Mouse (Mus musculus) kidney, embryonic 14.5 days (tissue): ENCODE measurements around the gene Zmiz1. TPM values are rescaled to one million over a fixed set of nuclear protein-coding genes. Genes with fewer than 3 reads are reported as not detected.

Experiments
- ATAC-seq: fragments of 200-750 bp; cut with Nextera tagmentation; 2 replicates; pipeline ENCODE4 v1.8.0; 2017; ENCODE audit warnings: moderate number of reproducible peaks, mild to moderate bottlenecking, moderate TSS enrichment, moderate library complexity; ENCODE audit not compliant: low FRiP score, low TSS enrichment
- H3K27ac ChIP-seq: fragments of 300-500 bp; sonication (generic); 2 replicates; pipeline ENCODE4 v1.5.1; 2014; ENCODE audit warnings: low read depth, mild to moderate bottlenecking, low read length, moderate library complexity, mixed read lengths
- H3K27me3 ChIP-seq: fragments of 300-500 bp; sonication (generic); 2 replicates; pipeline ENCODE4 v1.6.1; 2014; ENCODE audit warnings: mild to moderate bottlenecking, low read length; ENCODE audit not compliant: control insufficient read depth, insufficient read depth
- H3K36me3 ChIP-seq: fragments of 300-500 bp; sonication (generic); 2 replicates; pipeline ENCODE4 v1.6.1; 2014; ENCODE audit warnings: low read length, mixed read lengths; ENCODE audit not compliant: control insufficient read depth, insufficient read depth
- H3K4me1 ChIP-seq: fragments of 300-500 bp; sonication (generic); 2 replicates; pipeline ENCODE4 v1.6.1; 2014; ENCODE audit warnings: low read length, mixed read lengths; ENCODE audit not compliant: control insufficient read depth, insufficient read depth
- H3K4me2 ChIP-seq: fragments of 300-500 bp; sonication (generic); replicated peaks from 2 replicates; pipeline ENCODE4 v1.6.1; 2014; ENCODE audit warnings: low read depth, mild to moderate bottlenecking, low read length
- H3K4me3 ChIP-seq: fragments of 300-500 bp; sonication (generic); 2 replicates; pipeline ENCODE4 v1.5.1; 2014; ENCODE audit warnings: mild to moderate bottlenecking, low read length
- H3K9ac ChIP-seq: fragments of 300-500 bp; sonication (generic); 2 replicates; pipeline ENCODE4 v1.6.1; 2014; ENCODE audit warnings: low read depth, mild to moderate bottlenecking, low read length, moderate library complexity
- H3K9me3 ChIP-seq: fragments of 300-500 bp; sonication (generic); 2 replicates; pipeline ENCODE4 v1.6.1; 2016; ENCODE audit warnings: low read length; ENCODE audit not compliant: control insufficient read depth
- WGBS: fragments of 180-500 bp; shearing (Covaris S2); extraction: QIAGEN DNeasy Blood & Tissue Kit; methylation state at CpG from one replicate; pipeline ENCODE4 v1.1.7; 2014; 5-methylcytosine and 5-hydroxymethylcytosine counted together
- polyA plus RNA-seq: library from polyadenylated mRNA; unstranded; fragments of >200 nt; fragmentation: Nextera tagmentation; extraction: Ambion mirVana; gene quantifications from 2 replicates; pipeline ENCODE4 v1.2.1, GENCODE M21; 2014

Gene Zmiz1
- polyA plus RNA-seq, 1 experiment from 2014 or later = 57.3 TPM

DNA sequence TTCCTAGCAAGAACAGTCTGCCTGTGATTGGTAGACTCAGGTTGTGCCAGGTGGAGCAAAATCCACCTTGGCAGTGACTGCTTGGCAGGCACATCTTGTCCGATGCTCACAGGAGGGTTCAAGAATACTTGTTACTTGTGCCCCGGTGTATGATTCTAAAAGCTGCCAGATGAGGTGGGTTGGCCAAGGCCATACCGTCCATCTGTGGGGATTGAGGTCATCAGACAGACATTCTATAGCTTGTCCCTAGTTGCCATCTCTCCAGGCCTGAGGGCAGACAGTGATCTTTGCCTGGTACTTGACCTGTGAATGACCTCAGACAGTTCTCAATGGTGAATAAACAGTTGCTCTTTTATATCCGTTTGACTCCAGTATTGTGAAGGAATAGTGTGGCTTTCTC, 161.8 kb downstream of the Zmiz1 start:
- Histone ChIP-seq H3K27me3 (no peaks in the 10 kb centered on the region), H3K9ac (no peak overlapping the region), H3K4me1 (peaks cover 39% of the 10 kb centered on the region), H3K4me3 (no peak overlapping the region), H3K9me3 (no peaks in the 10 kb centered on the region), H3K4me2 (no peak overlapping the region), H3K27ac (no peak overlapping the region), H3K36me3 (peaks cover 18% of the 10 kb centered on the region; the same call in 1 of the 2 replicates)
- 56% methylated on average over 4 of the region's 4 CpGs for WGBS
- no peak for ATAC-seq

- peaks cover 21% of the 10 kb centered on the region; the same call in 1 of the 2 replicates for H3K36me3 ChIP-seq
These were observed 164.7 kb downstream of the Zmiz1 start for GRCm38 (mm10) chr14:25623698-25624097.

GRCm38 (mm10) chr14:25624659-25625058, 165.7 kb downstream of the Zmiz1 start:
- Histone ChIP-seq H3K27me3 (no peaks in the 10 kb centered on the region), H3K9ac (no peak overlapping the region), H3K4me3 (no peak overlapping the region), H3K4me2 (no peak overlapping the region), H3K9me3 (no peaks in the 10 kb centered on the region), H3K4me1 (peaks cover 33% of the 10 kb centered on the region), H3K27ac (peak overlapping the region; percentile 76; the same call in 1 of the 2 replicates), H3K36me3 (peaks cover 14% of the 10 kb centered on the region; the same call in 1 of the 2 replicates)
- ATAC-seq = no peak
- 77% methylated on average over 6 of the region's 6 CpGs for WGBS

More at GRCm38 (mm10) chr14:25623698-25624097, 164.7 kb downstream of the Zmiz1 start:
- Histone ChIP-seq H3K4me2 (no peak overlapping the region), H3K27me3 (no peaks in the 10 kb centered on the region), H3K9me3 (no peaks in the 10 kb centered on the region), H3K4me1 (peaks cover 36% of the 10 kb centered on the region), H3K27ac (peak overlapping the region; percentile 76), H3K9ac (no peak overlapping the region), H3K4me3 (no peak overlapping the region)
- 16% methylated on average over 7 of the region's 7 CpGs for WGBS
- ATAC-seq = peak; percentile 83

- 82% methylated on average over 3 of the region's 3 CpGs for WGBS
- H3K36me3 ChIP-seq = peaks cover 22% of the 10 kb centered on the region; the same call in 1 of the 2 replicates
- H3K27ac ChIP-seq = no peak overlapping the region
- no peak overlapping the region for H3K9ac ChIP-seq
- H3K4me1 ChIP-seq = peaks cover 26% of the 10 kb centered on the region
- no peaks in the 10 kb centered on the region for H3K27me3 ChIP-seq
- H3K9me3 ChIP-seq = no peaks in the 10 kb centered on the region
- ATAC-seq = no peak
- H3K4me3 ChIP-seq = no peak overlapping the region
- H3K4me2 ChIP-seq = no peak overlapping the region
These were observed 168.7 kb downstream of the Zmiz1 start for GRCm38 (mm10) chr14:25627599-25628255.

- H3K27ac ChIP-seq = no peak overlapping the region
- no peaks in the 10 kb centered on the region for H3K27me3 ChIP-seq
- H3K4me3 ChIP-seq = no peak overlapping the region
- peaks cover 22% of the 10 kb centered on the region; the same call in 1 of the 2 replicates for H3K36me3 ChIP-seq
- H3K9ac ChIP-seq = no peak overlapping the region
- 75% methylated on average over 5 of the region's 5 CpGs for WGBS
- H3K9me3 ChIP-seq = no peaks in the 10 kb centered on the region
- peaks cover 25% of the 10 kb centered on the region for H3K4me1 ChIP-seq
- H3K4me2 ChIP-seq = no peak overlapping the region
- ATAC-seq = no peak
These were observed 169.6 kb downstream of the Zmiz1 start for GRCm38 (mm10) chr14:25628448-25629099.

- 83% methylated on average over 12 of the region's 12 CpGs for WGBS
These were observed 171.1 kb downstream of the Zmiz1 start for GRCm38 (mm10) chr14:25629866-25630606.

GRCm38 (mm10) chr14:25630647-25631409, 171.8 kb downstream of the Zmiz1 start:
- peaks cover 17% of the 10 kb centered on the region for H3K36me3 ChIP-seq
- WGBS = 90% methylated on average over 7 of the region's 7 CpGs
- H3K4me2 ChIP-seq = no peak overlapping the region
- no peak for ATAC-seq
- H3K27me3 ChIP-seq = no peaks in the 10 kb centered on the region
- no peak overlapping the region for H3K27ac ChIP-seq
- H3K4me1 ChIP-seq = peaks cover 24% of the 10 kb centered on the region; the same call in 1 of the 2 replicates
- no peak overlapping the region for H3K9ac ChIP-seq
- no peaks in the 10 kb centered on the region for H3K9me3 ChIP-seq
- no peak overlapping the region for H3K4me3 ChIP-seq

More at GRCm38 (mm10) chr14:25629866-25630606, 171.1 kb downstream of the Zmiz1 start:
- Histone ChIP-seq H3K4me3 (no peak overlapping the region), H3K27ac (no peak overlapping the region), H3K4me2 (no peak overlapping the region), H3K36me3 (peaks cover 14% of the 10 kb centered on the region; the same call in 1 of the 2 replicates), H3K27me3 (no peaks in the 10 kb centered on the region), H3K9ac (no peak overlapping the region), H3K9me3 (no peaks in the 10 kb centered on the region), H3K4me1 (peaks cover 24% of the 10 kb centered on the region; the same call in 1 of the 2 replicates)
- ATAC-seq = no peak

DNA sequence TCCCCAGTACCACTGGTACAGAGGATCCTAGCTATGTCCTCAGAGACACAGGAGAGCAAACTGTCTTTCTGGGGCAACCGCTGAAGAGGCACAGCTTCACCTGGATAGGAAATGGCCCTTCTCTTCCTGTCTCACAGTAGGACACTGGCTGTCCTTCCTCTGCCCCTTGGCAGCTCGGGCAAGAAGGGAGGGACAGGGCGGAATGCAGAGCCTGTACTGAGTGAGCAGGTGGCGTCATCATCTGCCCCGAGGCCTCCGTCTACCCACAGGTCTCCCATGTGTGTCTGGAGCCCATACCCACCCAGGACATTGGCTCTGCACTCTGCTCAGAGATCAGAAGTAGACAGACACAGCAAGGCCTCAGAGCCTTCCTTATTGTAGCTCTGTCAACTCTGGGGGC, 172.5 kb downstream of the Zmiz1 start:
- Histone ChIP-seq H3K9ac (no peak overlapping the region), H3K27me3 (no peaks in the 10 kb centered on the region), H3K27ac (no peak overlapping the region), H3K4me3 (no peak overlapping the region), H3K9me3 (no peaks in the 10 kb centered on the region), H3K36me3 (peaks cover 23% of the 10 kb centered on the region), H3K4me1 (peaks cover 24% of the 10 kb centered on the region; the same call in 1 of the 2 replicates), H3K4me2 (no peak overlapping the region)
- ATAC-seq = no peak
- 87% methylated on average over 6 of the region's 6 CpGs for WGBS
